Mouse (Mus musculus) limb, embryonic 11.5 days (tissue): Measurements from ENCODE around the gene Pnpla6. TPM values are rescaled to one million over a fixed set of nuclear protein-coding genes. Genes with fewer than 3 reads are reported as not detected.

ENCODE experiments used
- ATAC-seq: fragments of 200-750 bp; cut with Nextera tagmentation; 2 replicates; pipeline ENCODE4 v1.8.0; 2017; ENCODE audit warnings: low read depth; ENCODE audit not compliant: insufficient number of reproducible peaks, low FRiP score, low TSS enrichment
- DNase-seq: peaks from one replicate; pipeline ENCODE4 v3.0.0-alpha.2; 2015; ENCODE audit warnings: low spot score
- H3K27ac ChIP-seq: fragments of 300-500 bp; sonication (generic); replicated peaks from 2 replicates; pipeline ENCODE4 v1.5.1; 2014; ENCODE audit warnings: low read depth, mild to moderate bottlenecking, low read length
- H3K27me3 ChIP-seq: fragments of 300-500 bp; sonication (generic); 2 replicates; pipeline ENCODE4 v1.6.1; 2014; ENCODE audit warnings: mild to moderate bottlenecking, low read length, mixed read lengths; ENCODE audit not compliant: control insufficient read depth, insufficient read depth
- H3K36me3 ChIP-seq: fragments of 300-500 bp; sonication (generic); 2 replicates; pipeline ENCODE4 v1.6.1; 2014; ENCODE audit warnings: mild to moderate bottlenecking, low read length, moderate library complexity, mixed read lengths; ENCODE audit not compliant: control insufficient read depth, insufficient read depth
- H3K4me1 ChIP-seq: fragments of 300-500 bp; sonication (generic); 2 replicates; pipeline ENCODE4 v1.6.1; 2014; ENCODE audit warnings: low read length, mixed read lengths; ENCODE audit not compliant: control insufficient read depth, insufficient read depth
- H3K4me2 ChIP-seq: fragments of 300-500 bp; sonication (generic); 2 replicates; pipeline ENCODE4 v1.6.1; 2014; ENCODE audit warnings: low read depth, mild to moderate bottlenecking, moderate library complexity; ENCODE audit not compliant: severe bottlenecking
- H3K4me3 ChIP-seq: fragments of 300-500 bp; sonication (generic); 2 replicates; pipeline ENCODE4 v1.5.1; 2014; ENCODE audit warnings: low read depth, low read length
- H3K9ac ChIP-seq: fragments of 300-500 bp; sonication (generic); 2 replicates; pipeline ENCODE4 v1.6.1; 2014; ENCODE audit warnings: mild to moderate bottlenecking, low read length
- H3K9me3 ChIP-seq: fragments of 300-500 bp; sonication (generic); 2 replicates; pipeline ENCODE4 v1.6.1; 2016; ENCODE audit warnings: low read length; ENCODE audit not compliant: control insufficient read depth
- WGBS: fragments of 180-500 bp; shearing (Covaris S2); extraction: QIAGEN DNeasy Blood & Tissue Kit; methylation state at CpG from one replicate; pipeline ENCODE4 v1.1.7; 2014; 5-methylcytosine and 5-hydroxymethylcytosine counted together
- polyA plus RNA-seq: library from polyadenylated mRNA; unstranded; fragments of >200 nt; fragmentation: Nextera tagmentation; extraction: Ambion mirVana; gene quantifications from 2 replicates; pipeline ENCODE4 v1.2.1, GENCODE M21; 2014

The Pnpla6 gene
- polyA plus RNA-seq, 1 experiment from 2014 or later = 15.7 TPM

GRCm38 (mm10) chr8:3588258-3588633 is 73.1 kb downstream of the Pnpla6 start:
- ATAC-seq (peak; percentile 27; the same call in 1 of the 2 replicates), DNase-seq (no peak)
- Histone ChIP-seq H3K9me3 (no peaks in the 10 kb centered on the region), H3K4me1 (peaks cover 2% of the 10 kb centered on the region; the same call in 1 of the 2 replicates), H3K27me3 (no peaks in the 10 kb centered on the region; the same call in 1 of the 2 replicates), H3K27ac (no peak overlapping the region), H3K36me3 (no peaks in the 10 kb centered on the region), H3K9ac (peak overlapping the region; percentile 67), H3K4me3 (peak overlapping the region; percentile 74), H3K4me2 (peak overlapping the region; percentile 95)
- 3% methylated on average over 11 of the region's 11 CpGs for WGBS

- H3K27ac ChIP-seq = no peak overlapping the region
- H3K27me3 ChIP-seq = no peaks in the 10 kb centered on the region
- no peaks in the 10 kb centered on the region for H3K36me3 ChIP-seq
- 72% methylated on average over 3 of the region's 3 CpGs for WGBS
- no peak overlapping the region for H3K9ac ChIP-seq
- DNase-seq (no peak), ATAC-seq (no peak)
- H3K9me3 ChIP-seq = no peaks in the 10 kb centered on the region
- H3K4me2 ChIP-seq = no peak overlapping the region
- H3K4me3 ChIP-seq = no peak overlapping the region
- H3K4me1 ChIP-seq = no peaks in the 10 kb centered on the region
These were observed 78.3 kb downstream of the Pnpla6 start for GRCm38 (mm10) chr8:3593470-3593869.

Other genes with a start within 250 kb of the Pnpla6 start
- gene Insr, start 235.8 kb upstream of the Pnpla6 start, polyA plus RNA-seq = 34.9 and 37.9 TPM in 2 replicates
- not detected in 2 replicates for gene A430078G23Rik, start 162.0 kb upstream of the Pnpla6 start, polyA plus RNA-seq
- gene Arhgef18, start 122.4 kb upstream of the Pnpla6 start, polyA plus RNA-seq = 8.2 TPM in 2 replicates
- 2.9 and 3.8 TPM in 2 replicates for gene Pex11g, start 47.7 kb upstream of the Pnpla6 start, polyA plus RNA-seq
- 0.13 TPM in 1 of 2 replicates, not detected in the other for gene Tex45, start 44.5 kb upstream of the Pnpla6 start, polyA plus RNA-seq
- gene Zfp358, start 22.2 kb upstream of the Pnpla6 start, polyA plus RNA-seq = 28.3 and 39.0 TPM in 2 replicates
- 44.1 and 46.5 TPM in 2 replicates for gene Mcoln1, start 14.9 kb upstream of the Pnpla6 start, polyA plus RNA-seq
- gene C330021F23Rik, start 52.6 kb downstream of the Pnpla6 start, polyA plus RNA-seq = 3.9 and 4.1 TPM in 2 replicates
- gene Camsap3, start 71.9 kb downstream of the Pnpla6 start, polyA plus RNA-seq = 6.0 and 7.4 TPM in 2 replicates
- 61.3 and 68.1 TPM in 2 replicates for gene Xab2, start 105.9 kb downstream of the Pnpla6 start, polyA plus RNA-seq
- gene Pet100, start 106.2 kb downstream of the Pnpla6 start, polyA plus RNA-seq = 106 and 107 TPM in 2 replicates
- 2.6 and 4.5 TPM in 2 replicates for gene Pcp2, start 110.2 kb downstream of the Pnpla6 start, polyA plus RNA-seq
- 20.3 and 27.9 TPM in 2 replicates for gene Stxbp2, start 115.6 kb downstream of the Pnpla6 start, polyA plus RNA-seq
- not detected in 2 replicates for gene Retn, start 140.4 kb downstream of the Pnpla6 start, polyA plus RNA-seq
- 0.09 TPM in 1 of 2 replicates, not detected in the other for gene Mcemp1, start 150.4 kb downstream of the Pnpla6 start, polyA plus RNA-seq
- 11.0 and 14.1 TPM in 2 replicates for gene Fcor, start 157.0 kb downstream of the Pnpla6 start, polyA plus RNA-seq
- gene Trappc5, start 160.9 kb downstream of the Pnpla6 start, polyA plus RNA-seq = 31.9 and 36.5 TPM in 2 replicates
- 0.24 TPM in 1 of 2 replicates, not detected in the other for gene Fcer2a, start 178.8 kb downstream of the Pnpla6 start, polyA plus RNA-seq
- gene Clec4g, start 205.3 kb downstream of the Pnpla6 start, polyA plus RNA-seq = 0.16 TPM in 1 of 2 replicates, not detected in the other
- gene Cd209a, start 233.6 kb downstream of the Pnpla6 start, polyA plus RNA-seq = not detected in 2 replicates